Mouse (Mus musculus) spleen, postnatal 4 days (tissue): ENCODE measurements around the gene Slc25a24.

ENCODE experiments used
- DNase-seq, 2 experiments: peaks; one replicate each; pipeline ENCODE4 v3.0.0; 2022; ENCODE audit warnings: low spot score in 2 of 2

Slc25a24 gene

GRCm38 (mm10) chr3:109122641-109123530 is at the start of gene Slc25a24:
Gene Slc25a24, plus strand, starts transcription at chr3:109123149.
- peak; percentile 44 to 79 for DNase-seq

DNA sequence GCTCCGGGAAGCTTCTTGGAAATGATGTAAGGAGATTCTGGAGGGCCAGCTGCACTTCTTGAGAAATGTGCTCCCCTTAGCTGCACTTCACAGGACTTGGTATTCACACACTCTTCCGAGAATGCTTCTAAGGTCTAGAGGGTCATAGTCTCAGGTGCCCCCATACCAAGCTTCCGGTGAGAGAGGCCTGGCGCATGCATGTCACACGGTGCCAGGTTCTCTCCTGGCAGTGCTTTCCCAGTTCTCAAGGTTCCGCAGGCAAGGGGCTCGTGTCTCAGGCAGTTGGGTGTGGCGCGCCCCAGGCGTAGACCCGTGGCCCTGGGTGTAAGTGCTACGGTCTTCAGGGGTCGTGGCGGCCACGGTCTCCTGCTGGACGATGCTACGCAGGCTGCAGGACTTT is 42.8 kb upstream of the Slc25a24 start, which contains the start of gene Slc25a54:
Gene Slc25a54 (plus strand): TSS at position 301 of the 400 bp plus-strand sequence.
- no peak for DNase-seq

GRCm38 (mm10) chr3:109084418-109084817 is 38.5 kb upstream of the Slc25a24 start:
- no peak for DNase-seq

DNA sequence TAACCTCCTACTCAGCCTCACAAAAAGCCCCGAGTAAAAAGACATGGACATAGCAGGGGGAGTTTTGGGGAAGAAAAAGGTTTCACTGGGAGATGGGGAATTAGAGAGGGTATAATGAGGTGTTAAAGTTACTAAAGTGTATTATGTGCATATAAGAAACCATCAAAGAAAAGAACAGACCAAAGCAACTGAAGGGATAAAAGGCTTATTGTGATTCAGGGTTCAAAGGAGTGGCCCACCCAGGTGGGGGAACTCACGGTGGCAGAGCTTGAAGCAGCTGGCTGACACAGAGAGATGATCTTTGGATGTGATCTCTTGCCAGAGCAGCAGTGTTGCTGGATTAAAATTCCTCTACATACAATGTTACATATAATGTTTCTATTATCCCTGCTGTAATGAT is 34.5 kb upstream of the Slc25a24 start:
- no peak for DNase-seq

- no peak for DNase-seq
Measured at GRCm38 (mm10) chr3:109104702-109105101, 18.2 kb upstream of the Slc25a24 start.

DNA sequence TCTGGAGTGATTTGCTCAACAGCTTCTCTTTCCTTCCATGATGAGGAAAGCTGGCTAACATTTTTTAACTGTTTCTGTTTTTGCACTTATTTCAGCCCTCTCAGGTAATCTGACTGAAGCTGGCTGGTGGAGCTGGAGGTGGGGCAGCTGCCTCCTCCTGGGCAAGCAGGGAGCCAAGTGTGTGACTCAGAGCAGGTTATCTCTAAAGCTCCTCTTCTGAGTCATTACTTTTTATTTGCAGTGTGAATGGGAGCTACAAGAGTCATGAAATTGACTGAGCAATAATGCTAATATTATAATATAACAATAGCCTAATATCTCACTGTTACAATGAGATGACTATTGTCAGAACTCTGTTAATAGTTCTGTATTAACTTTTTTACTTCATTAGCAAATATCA is 5.8 kb upstream of the Slc25a24 start:
- DNase-seq: no peak

DNA sequence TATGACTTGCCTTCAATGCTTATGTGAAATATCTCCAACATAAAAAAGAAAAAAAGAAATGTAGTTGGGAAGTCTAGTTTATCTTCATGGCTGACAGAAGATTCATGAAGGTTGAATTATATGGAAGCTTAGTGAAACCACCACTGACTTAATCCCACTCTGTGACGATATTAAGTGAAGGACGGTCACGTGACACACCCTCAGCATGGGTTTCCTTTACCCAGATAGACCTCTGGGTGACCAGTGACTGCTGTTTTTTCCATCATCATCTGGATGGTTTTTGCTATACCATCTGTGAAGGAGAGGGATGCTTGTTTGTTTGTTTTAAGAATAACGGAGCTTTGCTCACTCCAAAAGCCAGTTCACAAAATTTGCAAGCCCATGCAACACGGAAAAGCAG is 3.4 kb upstream of the Slc25a24 start:
- no peak for DNase-seq

DNA sequence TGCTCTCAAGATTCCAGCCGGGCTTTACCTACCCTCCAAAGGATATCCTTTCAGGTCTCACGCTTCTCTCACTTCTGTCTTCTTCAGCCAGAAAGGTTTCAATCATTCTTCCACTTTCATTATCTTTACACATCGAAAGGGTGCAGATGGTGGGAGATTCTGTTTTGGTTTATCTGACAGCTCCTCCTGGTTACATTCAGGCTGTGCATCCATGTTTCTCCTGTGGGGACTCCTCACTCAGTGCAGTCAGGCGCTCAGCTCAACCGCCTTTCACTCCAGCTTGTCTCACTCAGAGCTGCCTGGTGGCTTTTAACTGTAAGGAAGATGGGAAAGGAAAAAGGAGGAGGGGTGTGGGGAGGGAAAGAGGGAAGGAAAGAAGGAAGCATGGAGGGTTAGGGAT is 3.0 kb upstream of the Slc25a24 start:
- no peak for DNase-seq

DNA sequence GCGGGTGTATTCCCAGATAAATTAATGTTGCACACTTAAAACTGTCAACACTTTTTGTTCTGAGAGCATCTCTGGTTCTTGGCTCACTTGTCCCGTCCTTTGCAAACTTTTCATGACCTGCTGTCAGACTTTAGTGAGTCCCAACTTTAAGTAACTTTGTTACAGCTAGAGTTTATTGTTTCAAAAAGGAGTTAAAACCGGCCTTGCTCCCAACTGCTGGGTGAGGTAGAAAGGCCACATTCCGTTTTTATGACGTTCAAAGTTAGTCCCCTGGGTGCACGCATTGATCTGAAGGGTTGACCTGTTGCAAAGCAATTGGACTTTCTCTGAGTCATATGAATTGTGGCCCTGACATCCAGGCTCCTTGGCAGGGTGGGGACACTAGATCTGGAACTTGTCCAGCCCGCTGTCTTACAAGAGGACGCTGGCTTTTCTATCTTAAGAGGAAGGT is 607 bp downstream of the Slc25a24 start:
- DNase-seq: peak; percentile 37 to 66

DNA sequence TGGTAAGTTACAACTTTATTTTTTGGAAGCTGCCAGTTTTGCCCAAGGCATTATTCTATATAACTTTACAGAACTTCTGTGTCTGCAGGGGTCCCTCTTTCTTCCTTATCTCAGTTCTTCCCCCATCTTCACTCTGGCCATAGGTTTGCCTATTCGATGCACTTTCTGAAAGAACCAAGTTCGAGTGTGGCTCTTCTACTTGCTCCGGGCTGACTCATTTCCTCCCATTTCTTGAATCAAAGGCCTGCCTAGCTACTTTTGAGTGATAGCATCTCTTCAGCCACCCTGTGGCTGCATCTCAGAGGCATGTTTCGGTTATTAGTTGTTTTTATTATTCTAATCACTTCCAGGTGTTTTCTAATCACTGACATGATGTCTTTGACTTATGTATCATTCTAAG is 1.1 kb downstream of the Slc25a24 start:
- no peak for DNase-seq

DNA sequence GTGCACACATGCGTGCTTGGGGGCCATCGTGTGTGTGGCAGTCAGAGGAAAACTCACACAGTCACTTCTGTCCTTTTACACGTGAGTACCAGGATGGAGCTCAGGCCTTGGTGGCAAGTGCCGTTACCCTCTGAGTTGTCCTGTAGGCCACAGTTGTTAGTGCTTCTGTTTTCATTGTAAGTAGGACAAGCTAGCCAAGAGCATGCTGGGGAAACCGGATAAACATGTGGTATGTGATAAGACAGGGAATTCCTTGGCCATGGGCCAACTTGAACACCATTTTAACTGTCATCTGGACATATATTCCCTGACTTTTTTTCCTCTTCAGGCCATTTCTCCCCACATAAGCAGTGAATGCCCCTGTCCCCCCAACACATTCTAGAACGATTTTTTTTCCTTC is 2.6 kb downstream of the Slc25a24 start:
- peak in 1 of 2 experiments; percentile 27 for DNase-seq

GRCm38 (mm10) chr3:109129768-109130167 is 6.8 kb downstream of the Slc25a24 start:
- DNase-seq: no peak

GRCm38 (mm10) chr3:109132966-109133365 is 10.0 kb downstream of the Slc25a24 start:
- no peak for DNase-seq

GRCm38 (mm10) chr3:109134036-109134435 is 11.1 kb downstream of the Slc25a24 start:
- no peak for DNase-seq

DNA sequence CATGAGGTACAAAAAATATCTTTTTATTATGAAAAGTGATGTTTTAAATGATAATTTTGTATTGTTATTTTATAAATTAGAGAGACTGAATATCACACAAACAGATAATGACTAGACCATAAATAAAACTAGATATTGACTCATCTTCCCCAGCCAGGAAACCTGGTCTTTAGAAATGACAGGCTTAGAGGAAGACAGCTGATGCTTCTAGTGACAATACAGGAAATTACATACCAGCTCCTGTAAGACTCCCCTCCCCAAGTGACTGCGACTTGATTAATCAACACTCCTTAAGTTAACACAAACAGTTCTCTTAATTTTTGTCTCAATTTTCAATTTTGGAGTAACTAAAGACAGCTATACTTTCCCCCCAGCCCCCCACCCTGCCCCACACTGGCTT is 12.4 kb downstream of the Slc25a24 start:
- no peak for DNase-seq

DNA sequence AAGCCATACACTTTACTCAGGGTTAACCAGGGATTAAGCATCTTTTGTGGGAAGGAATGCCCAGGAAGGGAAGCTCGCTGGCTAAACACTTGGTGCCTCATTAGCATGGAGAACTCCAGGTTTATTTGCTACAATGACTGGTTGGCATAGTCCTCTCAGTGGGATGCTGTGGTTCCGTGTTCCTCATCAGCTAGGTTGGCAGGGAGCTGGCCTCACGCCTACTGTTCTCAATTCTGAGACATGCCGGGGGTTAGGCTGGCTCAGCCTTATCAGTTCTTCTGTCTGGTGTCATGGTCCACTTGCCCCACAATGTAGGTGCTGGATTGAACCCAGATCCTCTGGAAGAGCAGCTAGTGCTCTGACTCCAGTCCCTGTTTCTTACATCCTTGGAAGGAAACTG is 29.6 kb downstream of the Slc25a24 start:
- DNase-seq: no peak

DNA sequence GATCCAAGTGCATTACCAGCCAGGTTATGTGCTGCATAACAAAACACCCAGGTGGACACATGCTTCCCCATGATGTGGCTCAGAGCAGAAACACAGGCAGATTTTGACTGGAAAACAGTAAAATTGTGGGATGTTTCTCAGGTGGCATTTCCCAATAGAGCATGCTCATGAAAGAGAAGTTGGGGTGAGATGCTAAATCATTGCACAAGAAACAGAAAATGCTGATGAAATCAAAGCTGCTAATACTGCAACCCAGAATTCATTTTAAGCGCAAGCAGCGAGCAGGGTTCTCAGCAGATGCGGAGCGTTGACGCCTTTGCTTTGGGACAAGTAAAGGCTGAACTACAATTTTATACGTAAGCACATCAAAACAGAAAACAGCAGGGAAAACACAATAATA is 30.5 kb downstream of the Slc25a24 start:
- no peak for DNase-seq

DNA sequence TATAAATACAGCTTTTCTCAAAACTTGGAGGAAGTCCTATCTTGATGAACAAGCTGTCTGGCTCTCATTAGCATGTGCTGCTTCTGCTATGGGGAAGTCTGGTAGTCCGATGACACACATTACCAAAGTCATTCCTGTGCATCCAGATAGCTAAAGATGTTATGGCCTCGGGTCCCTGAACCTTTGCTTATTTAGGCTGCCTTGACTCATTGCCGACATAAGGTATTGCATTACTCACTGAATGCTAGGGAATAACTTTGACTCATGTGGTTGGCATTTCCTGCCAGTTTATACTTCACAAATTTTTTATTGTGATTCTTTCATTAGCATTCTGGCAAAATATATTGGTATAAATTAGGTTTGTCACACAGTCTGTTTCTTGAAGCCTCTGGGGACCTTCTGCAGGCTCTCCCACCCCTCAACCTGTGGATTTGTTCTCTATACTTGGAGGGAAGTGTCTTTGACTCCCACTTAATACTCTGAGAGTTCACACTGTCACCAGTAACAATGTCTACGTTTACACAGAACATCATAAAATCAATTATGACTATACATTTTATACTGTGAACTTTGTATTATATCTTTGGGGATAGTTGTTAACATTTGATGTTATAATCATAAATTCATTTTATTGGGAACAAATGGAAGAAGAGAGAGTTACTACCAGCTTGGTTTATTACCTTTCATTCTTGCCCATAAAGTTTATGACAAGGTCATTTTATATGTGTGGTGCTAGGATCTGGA is 33.1 kb downstream of the Slc25a24 start:
- DNase-seq: no peak

GRCm38 (mm10) chr3:109157481-109157880 is 34.5 kb downstream of the Slc25a24 start:
- DNase-seq: no peak

DNA sequence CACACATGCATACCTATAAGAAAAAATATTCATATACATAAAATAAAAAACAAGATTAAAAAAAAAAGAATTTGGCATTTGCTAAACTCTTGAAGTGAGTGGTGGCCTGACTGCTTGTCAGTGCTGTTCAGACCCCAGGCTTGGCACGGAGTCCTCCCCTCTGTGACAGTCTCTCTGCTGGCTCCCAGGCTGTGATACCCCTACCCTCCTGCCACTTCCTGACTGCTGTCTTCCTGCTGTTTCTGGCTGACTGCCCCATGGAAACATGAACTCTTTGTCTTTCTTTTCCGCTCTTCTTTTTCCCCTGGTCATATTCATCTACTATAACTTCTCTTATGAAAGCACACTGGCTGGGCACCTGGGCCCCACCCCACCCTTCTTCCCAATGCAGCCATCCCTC is 41.1 kb downstream of the Slc25a24 start:
- no peak for DNase-seq

DNA sequence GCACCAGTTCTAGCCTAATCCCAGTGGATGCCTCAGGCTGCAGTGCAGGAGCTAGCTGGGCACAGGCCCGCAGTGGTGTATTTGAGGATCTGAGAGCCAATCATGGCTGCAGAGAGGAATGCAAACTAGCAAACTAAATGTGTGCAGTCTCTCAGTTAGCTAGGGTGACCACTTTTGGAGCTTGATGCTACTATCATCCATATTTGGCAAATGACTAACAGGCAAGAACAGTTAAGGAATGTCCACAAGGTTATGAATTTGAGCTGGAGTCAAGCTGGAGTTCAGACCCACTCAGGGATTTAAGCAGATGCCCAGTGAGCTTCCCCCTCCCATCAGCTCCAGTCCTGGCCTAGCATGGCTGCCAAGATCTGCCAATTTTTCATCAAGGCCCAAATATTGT is 41.7 kb downstream of the Slc25a24 start:
- DNase-seq: no peak

DNA sequence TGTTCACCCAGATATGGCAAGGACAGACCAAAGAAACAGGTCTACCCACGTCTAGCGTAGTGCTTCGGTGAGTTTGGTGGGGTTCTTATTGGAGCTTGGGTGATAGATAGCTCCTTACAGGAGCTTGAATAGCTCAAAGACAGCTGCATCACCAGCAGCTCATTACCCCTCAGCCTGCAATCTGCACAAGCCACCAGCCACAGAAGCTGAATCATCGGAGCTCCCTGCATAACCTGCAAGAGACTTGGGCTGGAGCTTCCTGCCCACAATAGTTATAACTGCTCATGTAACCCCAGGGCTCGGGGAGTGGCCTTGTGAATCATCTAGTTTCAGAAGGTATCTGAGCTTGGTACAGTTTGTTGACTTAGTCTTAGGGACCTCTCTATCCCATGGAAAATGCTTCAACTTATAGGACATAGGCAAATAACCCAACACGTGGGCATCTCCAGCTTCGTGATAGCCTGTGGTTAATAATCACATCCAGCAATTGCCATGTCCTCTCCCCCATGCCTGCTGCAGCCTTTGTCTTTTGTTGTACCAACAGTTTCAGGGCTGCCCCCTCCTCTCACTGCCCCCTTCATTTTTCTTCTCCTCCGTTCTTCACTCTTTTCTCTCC is 42.4 kb downstream of the Slc25a24 start:
- DNase-seq: no peak
